Mouse (Mus musculus) ES-Bruce4 (cell line): Measurements from ENCODE around the gene Nlrp3. TPM values are rescaled to one million over a fixed set of nuclear protein-coding genes. Genes with fewer than 3 reads are reported as not detected.
"Not testable (repeated sequence)": the region's sequence is repeated elsewhere in the genome, so short reads cannot be mapped to it uniquely, and the experiment has no call there.

Source experiments
- H3K27ac ChIP-seq: 2 replicates; pipeline ENCODE4 v1.5.1; 2012; ENCODE audit warnings: low read length, inconsistent platforms; ENCODE audit not compliant: insufficient read depth
- H3K27me3 ChIP-seq: 2 replicates; pipeline ENCODE4 v1.6.1; 2012; ENCODE audit warnings: mild to moderate bottlenecking, low read length, inconsistent platforms; ENCODE audit not compliant: control insufficient read depth, poor library complexity, insufficient read depth, severe bottlenecking
- H3K36me3 ChIP-seq: 2 replicates; pipeline ENCODE4 v1.6.1; 2012; ENCODE audit warnings: inconsistent platforms, mild to moderate bottlenecking, low read length, moderate library complexity; ENCODE audit not compliant: control insufficient read depth, poor library complexity, insufficient read depth, severe bottlenecking
- H3K4me1 ChIP-seq: one replicate; pipeline ENCODE4 v1.8.1; 2011; ENCODE audit warnings: low read length; ENCODE audit not compliant: control insufficient read depth, insufficient read depth
- H3K4me3 ChIP-seq: 2 replicates; pipeline ENCODE4 v1.5.1; 2011; ENCODE audit warnings: low read depth, mild to moderate bottlenecking, low read length
- H3K9ac ChIP-seq: 2 replicates; pipeline ENCODE4 v1.6.1; 2012; ENCODE audit warnings: low read depth, mild to moderate bottlenecking, inconsistent platforms; ENCODE audit not compliant: poor library complexity, severe bottlenecking
- H3K9me3 ChIP-seq: replicated peaks from 2 replicates; pipeline ENCODE4 v1.6.1; 2012; ENCODE audit warnings: mild to moderate bottlenecking, low read length, inconsistent platforms; ENCODE audit not compliant: control insufficient read depth, poor library complexity, insufficient read depth, severe bottlenecking
- CTCF ChIP-seq: IDR thresholded peaks from one replicate; pipeline ENCODE4 v1.8.1; 2011; ENCODE audit warnings: low read depth, low read length
- EP300 ChIP-seq: IDR thresholded peaks from 2 replicates; pipeline ENCODE4 v1.6.1; 2011; ENCODE audit warnings: low read depth, low read length; ENCODE audit not compliant: insufficient read depth
- POLR2A ChIP-seq: IDR thresholded peaks from one replicate; pipeline ENCODE4 v1.8.1; 2011; ENCODE audit warnings: low read length; ENCODE audit not compliant: insufficient read depth
- polyA plus RNA-seq: library from polyadenylated mRNA; stranded (reverse); fragments of >200 nt; gene quantifications from 2 replicates; pipeline ENCODE4 v1.2.4, GENCODE M21; 2011; ENCODE audit warnings: low read depth; ENCODE audit not compliant: missing spikeins, insufficient read depth, insufficient read length

The Nlrp3 gene
- polyA plus RNA-seq, 1 experiment = not detected

- Histone ChIP-seq H3K9me3 (peaks cover 5% of the 10 kb centered on the region), H3K36me3 (no peaks in the 10 kb centered on the region), H3K4me3 (no peak overlapping the region), H3K9ac (no peak overlapping the region), H3K4me1 (peaks cover 1% of the 10 kb centered on the region), H3K27me3 (no peaks in the 10 kb centered on the region), H3K27ac (no peak overlapping the region)
- no peak for TF ChIP-seq POLR2A
- TF ChIP-seq EP300 = no peak
- TF ChIP-seq CTCF = no peak
Observed at GRCm38 (mm10) chr11:59560906-59561305, 19.5 kb downstream of the Nlrp3 start.

- Histone ChIP-seq H3K27me3 (no peaks in the 10 kb centered on the region), H3K36me3 (no peaks in the 10 kb centered on the region), H3K27ac (no peak overlapping the region), H3K4me3 (no peak overlapping the region), H3K9me3 (peaks cover 5% of the 10 kb centered on the region), H3K4me1 (peaks cover 1% of the 10 kb centered on the region), H3K9ac (no peak overlapping the region)
- no peak for TF ChIP-seq CTCF
- TF ChIP-seq EP300 = no peak
- TF ChIP-seq POLR2A = no peak
Observed at GRCm38 (mm10) chr11:59562336-59562735, 21.0 kb downstream of the Nlrp3 start.

- TF ChIP-seq CTCF = no peak
- no peaks in the 10 kb centered on the region for H3K27me3 ChIP-seq
- peaks cover 5% of the 10 kb centered on the region for H3K9me3 ChIP-seq
- no peaks in the 10 kb centered on the region for H3K36me3 ChIP-seq
- H3K4me3 ChIP-seq = no peak overlapping the region
- no peak overlapping the region for H3K27ac ChIP-seq
- H3K4me1 ChIP-seq = peaks cover 1% of the 10 kb centered on the region
- no peak overlapping the region for H3K9ac ChIP-seq
Observed at GRCm38 (mm10) chr11:59562837-59563236, 21.5 kb downstream of the Nlrp3 start.

DNA sequence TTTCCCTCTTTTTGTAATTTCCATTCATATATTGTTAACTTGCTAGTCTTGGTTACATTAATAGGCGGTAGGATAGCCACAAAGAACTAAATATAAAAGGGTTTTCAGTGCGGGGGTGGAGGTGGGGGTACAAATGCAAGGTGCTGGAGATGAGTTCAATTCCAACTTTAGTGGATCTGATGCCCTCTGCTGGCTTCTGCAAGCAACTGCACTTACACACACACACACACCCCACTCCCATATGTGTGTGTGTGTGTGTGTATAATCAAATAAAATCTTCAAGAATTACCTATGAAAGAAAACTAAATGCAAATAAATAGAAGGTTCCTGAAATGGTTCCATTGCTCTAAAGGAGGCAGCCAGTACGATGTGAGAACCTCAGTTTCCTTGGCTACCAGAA lies 27.9 kb downstream of the Nlrp3 start:
- Histone ChIP-seq H3K9ac (no peak overlapping the region), H3K27me3 (no peaks in the 10 kb centered on the region), H3K27ac (no peak overlapping the region), H3K4me3 (no peak overlapping the region), H3K9me3 (no peaks in the 10 kb centered on the region; the same call in 1 of the 2 replicates), H3K4me1 (no peaks in the 10 kb centered on the region), H3K36me3 (no peaks in the 10 kb centered on the region)
- TF ChIP-seq CTCF = peak; percentile 48
- TF ChIP-seq POLR2A = no peak

DNA sequence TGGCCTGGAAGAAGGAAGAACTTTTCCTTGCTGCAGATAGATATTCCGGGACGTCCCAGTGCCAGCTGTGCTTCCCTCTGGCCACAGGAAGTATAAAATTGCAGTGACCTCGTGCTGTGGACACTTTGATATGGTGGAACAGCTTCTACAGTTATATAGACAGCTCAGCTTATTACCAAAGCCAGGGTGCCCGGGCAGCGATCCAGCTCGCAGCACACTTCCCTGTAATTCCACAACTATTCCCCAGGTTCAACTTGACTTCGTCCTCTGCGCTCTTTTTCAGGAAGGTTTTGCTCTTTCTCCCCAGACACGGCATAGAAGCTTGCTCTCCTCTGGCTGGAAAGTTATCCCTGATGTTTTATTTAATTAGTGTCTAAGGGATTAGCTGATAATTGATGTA lies 34.4 kb downstream of the Nlrp3 start:
- Histone ChIP-seq H3K9ac (no peak overlapping the region), H3K27ac (no peak overlapping the region), H3K27me3 (no peaks in the 10 kb centered on the region), H3K9me3 (no peaks in the 10 kb centered on the region), H3K4me3 (no peak overlapping the region), H3K4me1 (no peaks in the 10 kb centered on the region), H3K36me3 (no peaks in the 10 kb centered on the region)
- TF ChIP-seq CTCF (no peak), EP300 (no peak), POLR2A (no peak)

- H3K4me1 ChIP-seq, H3K9ac ChIP-seq, H3K36me3 ChIP-seq, H3K4me3 ChIP-seq, H3K27me3 ChIP-seq, H3K27ac ChIP-seq, H3K9me3 ChIP-seq: not testable (repeated sequence)
Observed at GRCm38 (mm10) chr11:59576135-59576534, 34.8 kb downstream of the Nlrp3 start, which contains the start of gene Olfr222. Olfr222 (minus strand) TSS chr11:59576235.

GRCm38 (mm10) chr11:59584539-59584938 lies 43.2 kb downstream of the Nlrp3 start:
- H3K9me3 ChIP-seq = no peaks in the 10 kb centered on the region
- H3K4me3 ChIP-seq = no peak overlapping the region
- TF ChIP-seq CTCF (no peak), POLR2A (no peak), EP300 (no peak)
- H3K36me3 ChIP-seq = no peaks in the 10 kb centered on the region
- H3K4me1 ChIP-seq = no peaks in the 10 kb centered on the region
- H3K9ac ChIP-seq = no peak overlapping the region
- H3K27ac ChIP-seq = no peak overlapping the region
- H3K27me3 ChIP-seq = no peaks in the 10 kb centered on the region
